In the genomic region with DNA sequence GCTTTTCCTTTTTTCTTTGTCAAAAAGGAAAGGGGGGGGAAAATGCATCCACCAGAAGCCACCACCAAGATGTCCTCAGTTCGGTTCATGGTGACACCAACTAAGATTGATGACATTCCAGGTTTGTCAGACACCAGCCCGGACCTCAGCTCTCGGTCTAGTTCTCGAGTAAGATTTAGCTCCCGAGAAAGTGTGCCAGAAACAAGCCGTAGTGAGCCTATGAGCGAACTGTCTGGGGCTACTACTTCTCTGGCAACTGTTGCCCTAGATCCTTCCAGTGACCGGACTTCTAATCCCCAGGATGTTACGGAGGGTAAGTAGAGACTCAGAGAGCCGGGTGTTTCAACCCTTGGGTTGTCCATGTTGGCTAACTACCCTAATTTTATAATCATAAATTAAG, we compare ENCODE assay signal across 8 mouse cellular contexts. TPM values are rescaled to one million over a fixed set of nuclear protein-coding genes. Genes with fewer than 3 reads are reported as not detected.
DNase-seq lines count a peak whose midpoint lies in the region; ATAC-seq lines count a peak whose summit lies in the region.

No protein-coding gene starts in this region.

- peak overlapping the region; percentile 95; the same call in 1 of the 2 replicates for H3K27ac ChIP-seq in heart, embryonic 10.5 days
- H3K27ac ChIP-seq in neural tube, embryonic 12.5 days: no peak overlapping the region

- H3K4me3 ChIP-seq in megakaryocyte, embryonic 14.5 days (replicated peaks): peak overlapping the region; percentile 99
- H3K4me3 ChIP-seq in heart, embryonic 10.5 days: peak overlapping the region; percentile 90
- peak overlapping the region; percentile 71; the same call in 1 of the 2 replicates for H3K4me3 ChIP-seq in neural tube, embryonic 12.5 days

- peaks cover 65% of the 10 kb centered on the region for H3K4me1 ChIP-seq in megakaryocyte, embryonic 14.5 days
- peaks cover 16% of the 10 kb centered on the region; the same call in 1 of the 2 replicates for H3K4me1 ChIP-seq in heart, embryonic 10.5 days
- H3K4me1 ChIP-seq in neural tube, embryonic 12.5 days: peaks cover 21% of the 10 kb centered on the region

- ATAC-seq in megakaryocyte, adult 5-6 weeks (ENCODE audit: poor library complexity, severe bottlenecking): no peak
- ATAC-seq in neural tube, embryonic 12.5 days (ENCODE audit: low FRiP score, low read depth): no peak
- ATAC-seq in megakaryocyte-erythroid progenitor cell, adult 5-6 weeks (replicated peaks; ENCODE audit: low FRiP score, low TSS enrichment, poor library complexity, severe bottlenecking): no peak

- H3K4me2 ChIP-seq in neural tube, embryonic 12.5 days (replicated peaks): peak overlapping the region; percentile 91

- DNase-seq in cerebellum, postnatal 25 days: peak; percentile 31 to 33
- DNase-seq in heart, embryonic 10.5 days (ENCODE audit: low spot score): peak; percentile 75
- peak; percentile 17 for DNase-seq in kidney, postnatal 14 days
- DNase-seq in frontal cortex, adult 2 months (ENCODE audit: extremely low spot score in 1 of 2, low spot score in 1 of 2): no peak

- no peak overlapping the region for H3K9ac ChIP-seq in neural tube, embryonic 12.5 days

- H3K9me3 ChIP-seq in megakaryocyte, embryonic 14.5 days: no peaks in the 10 kb centered on the region
- H3K9me3 ChIP-seq in heart, embryonic 10.5 days: no peaks in the 10 kb centered on the region
- no peaks in the 10 kb centered on the region for H3K9me3 ChIP-seq in neural tube, embryonic 12.5 days

- WGBS in heart, embryonic 10.5 days: 41% methylated on average over 10 of the region's 10 CpGs
- 37% methylated on average over 10 of the region's 10 CpGs for WGBS in neural tube, embryonic 12.5 days

- H3K27me3 ChIP-seq in megakaryocyte, embryonic 14.5 days (replicated peaks): no peaks in the 10 kb centered on the region
- H3K27me3 ChIP-seq in heart, embryonic 10.5 days (ENCODE audit: insufficient read depth, poor library complexity, severe bottlenecking): no peaks in the 10 kb centered on the region
- no peaks in the 10 kb centered on the region for H3K27me3 ChIP-seq in neural tube, embryonic 12.5 days (replicated peaks)

- H3K36me3 ChIP-seq in megakaryocyte, embryonic 14.5 days (replicated peaks; ENCODE audit: low read length): peaks cover 12% of the 10 kb centered on the region
- H3K36me3 ChIP-seq in heart, embryonic 10.5 days: 0 out of 2 replicates have a peak, but pooled peaks cover 5% of the 10 kb centered on the region
- H3K36me3 ChIP-seq in neural tube, embryonic 12.5 days: no peaks in the 10 kb centered on the region

RNA-seq across cellular contexts. Expression of a gene that starts 0.7 kb away (rescaled TPM):
- polyA plus RNA-seq in megakaryocyte, embryonic 14.5 days (2012; ENCODE audit: insufficient read depth, low replicate concordance): not detected in 2 replicates
- total RNA-seq in megakaryocyte, adult 5-6 weeks (2015): not detected in 2 replicates
- 0.24 and 0.95 TPM in 2 replicates for total RNA-seq in megakaryocyte, adult 5-6 weeks (2017)
- polyA plus RNA-seq in heart, embryonic 10.5 days (2016; fragmentation: Nextera tagmentation; extraction: Ambion mirVana): not detected in 2 replicates
- polyA plus RNA-seq in neural tube, embryonic 12.5 days (2016; fragmentation: Nextera tagmentation; extraction: Ambion mirVana): not detected in 2 replicates
- 0.18 TPM in 1 of 2 replicates, not detected in the other for polyA plus RNA-seq in frontal cortex, adult 2 months (2012; rRNA removed)
- total RNA-seq in megakaryocyte-erythroid progenitor cell, adult 5-6 weeks (2014; fragmentation: Nextera tagmentation): 0.74 and 2.5 TPM in 2 replicates
- total RNA-seq in megakaryocyte-erythroid progenitor cell, adult 5-6 weeks (2017): 1.6 TPM in 1 of 2 replicates, not detected in the other

RNA-seq across cellular contexts. Expression of a gene that starts 1.2 kb away (rescaled TPM):
- 0.71 and 2.6 TPM in 2 replicates for polyA plus RNA-seq in megakaryocyte, embryonic 14.5 days (2012; ENCODE audit: insufficient read depth, low replicate concordance)
- 108 and 110 TPM in 2 replicates for total RNA-seq in megakaryocyte, adult 5-6 weeks (2015)
- total RNA-seq in megakaryocyte, adult 5-6 weeks (2017): 111 and 132 TPM in 2 replicates
- 9.5 and 10.4 TPM in 2 replicates for polyA plus RNA-seq in heart, embryonic 10.5 days (2016; fragmentation: Nextera tagmentation; extraction: Ambion mirVana)
- 15.7 and 19.4 TPM in 2 replicates for polyA plus RNA-seq in neural tube, embryonic 12.5 days (2016; fragmentation: Nextera tagmentation; extraction: Ambion mirVana)
- polyA plus RNA-seq in frontal cortex, adult 2 months (2012; rRNA removed): 106 and 115 TPM in 2 replicates
- total RNA-seq in megakaryocyte-erythroid progenitor cell, adult 5-6 weeks (2014; fragmentation: Nextera tagmentation): 44.5 and 62.2 TPM in 2 replicates
- total RNA-seq in megakaryocyte-erythroid progenitor cell, adult 5-6 weeks (2017): 41.3 and 53.0 TPM in 2 replicates

RNA-seq across cellular contexts. Expression of a gene that starts 5.1 kb away (rescaled TPM):
- 4.9 and 25.7 TPM in 2 replicates for polyA plus RNA-seq in megakaryocyte, embryonic 14.5 days (2012; ENCODE audit: insufficient read depth, low replicate concordance)
- 48.1 and 56.2 TPM in 2 replicates for total RNA-seq in megakaryocyte, adult 5-6 weeks (2015)
- total RNA-seq in megakaryocyte, adult 5-6 weeks (2017): 72.9 and 74.8 TPM in 2 replicates
- polyA plus RNA-seq in heart, embryonic 10.5 days (2016; fragmentation: Nextera tagmentation; extraction: Ambion mirVana): 188 and 206 TPM in 2 replicates
- 140 and 154 TPM in 2 replicates for polyA plus RNA-seq in neural tube, embryonic 12.5 days (2016; fragmentation: Nextera tagmentation; extraction: Ambion mirVana)
- polyA plus RNA-seq in frontal cortex, adult 2 months (2012; rRNA removed): 79.1 and 85.5 TPM in 2 replicates
- 165 and 205 TPM in 2 replicates for total RNA-seq in megakaryocyte-erythroid progenitor cell, adult 5-6 weeks (2014; fragmentation: Nextera tagmentation)
- total RNA-seq in megakaryocyte-erythroid progenitor cell, adult 5-6 weeks (2017): 238 and 272 TPM in 2 replicates

RNA-seq across cellular contexts. Expression of a gene that starts 7.7 kb away (rescaled TPM):
- 0.88 TPM in 1 of 2 replicates, not detected in the other for polyA plus RNA-seq in megakaryocyte, embryonic 14.5 days (2012; ENCODE audit: insufficient read depth, low replicate concordance)
- not detected in 2 replicates for total RNA-seq in megakaryocyte, adult 5-6 weeks (2015)
- total RNA-seq in megakaryocyte, adult 5-6 weeks (2017): not detected in 2 replicates
- 0.04 and 0.07 TPM in 2 replicates for polyA plus RNA-seq in heart, embryonic 10.5 days (2016; fragmentation: Nextera tagmentation; extraction: Ambion mirVana)
- not detected in 2 replicates for polyA plus RNA-seq in neural tube, embryonic 12.5 days (2016; fragmentation: Nextera tagmentation; extraction: Ambion mirVana)
- polyA plus RNA-seq in frontal cortex, adult 2 months (2012; rRNA removed): 0.06 TPM in 1 of 2 replicates, not detected in the other
- total RNA-seq in megakaryocyte-erythroid progenitor cell, adult 5-6 weeks (2014; fragmentation: Nextera tagmentation): not detected in 2 replicates
- 0.42 TPM in 1 of 2 replicates, not detected in the other for total RNA-seq in megakaryocyte-erythroid progenitor cell, adult 5-6 weeks (2017)

RNA-seq across cellular contexts. Expression of a gene that starts 27.5 kb away (rescaled TPM):
- polyA plus RNA-seq in megakaryocyte, embryonic 14.5 days (2012; ENCODE audit: insufficient read depth, low replicate concordance): 23.4 and 31.6 TPM in 2 replicates
- 27.0 and 44.0 TPM in 2 replicates for total RNA-seq in megakaryocyte, adult 5-6 weeks (2015)
- 11.8 and 18.9 TPM in 2 replicates for total RNA-seq in megakaryocyte, adult 5-6 weeks (2017)
- polyA plus RNA-seq in heart, embryonic 10.5 days (2016; fragmentation: Nextera tagmentation; extraction: Ambion mirVana): 22.0 and 23.0 TPM in 2 replicates
- 15.9 and 16.8 TPM in 2 replicates for polyA plus RNA-seq in neural tube, embryonic 12.5 days (2016; fragmentation: Nextera tagmentation; extraction: Ambion mirVana)
- 245 and 291 TPM in 2 replicates for polyA plus RNA-seq in frontal cortex, adult 2 months (2012; rRNA removed)
- 2.4 and 3.4 TPM in 2 replicates for total RNA-seq in megakaryocyte-erythroid progenitor cell, adult 5-6 weeks (2014; fragmentation: Nextera tagmentation)
- total RNA-seq in megakaryocyte-erythroid progenitor cell, adult 5-6 weeks (2017): 8.5 TPM in 1 of 2 replicates, not detected in the other

Comparison
In these comparisons a context has a peak if more than half of its experiments do, and no peak if none do; other contexts are left out.
1. DNase-seq: peak in cerebellum, postnatal 25 days (2 of 2), heart, embryonic 10.5 days (single experiment) and kidney, postnatal 14 days (single experiment); none in frontal cortex, adult 2 months (0 of 2).
2. Peak in every context shown above with its lines, with median percentiles within 50 percentile points of each other: H3K4me3 ChIP-seq.